Mouse (Mus musculus) layer of hippocampus, adult 2 months (tissue): ENCODE measurements around the gene Aff1. TPM values are rescaled to one million over a fixed set of nuclear protein-coding genes. Genes with fewer than 3 reads are reported as not detected.
A peak's percentile ranks its signal among the peaks of the same experiment; 100 is the strongest.

ENCODE experiments used
- DNase-seq, 2 experiments: peaks; one replicate each; pipeline ENCODE4 v3.0.0; 2022; ENCODE audit warnings: low spot score in 2 of 2
- H3K27ac ChIP-seq: fragments of 200-600 bp; 2 replicates; pipeline ENCODE4 v1.8.1; 2022
- H3K4me3 ChIP-seq: fragments of 200-600 bp; 2 replicates; pipeline ENCODE4 v1.8.1; 2022; ENCODE audit warnings: mild to moderate bottlenecking
- CTCF ChIP-seq: fragments of 200-600 bp; conservative IDR thresholded peaks from 2 replicates; pipeline ENCODE4 v1.8.1; 2022; ENCODE audit warnings: antibody characterized with exemption, mild to moderate bottlenecking, moderate library complexity
- total RNA-seq, 2 experiments: library from RNA; stranded (reverse); gene quantifications; 2 replicates each; pipeline ENCODE4 v1.2.3; 2021

The Aff1 gene
- total RNA-seq, 2 experiments from 2014 or later = 18.0 to 21.3 TPM

DNA sequence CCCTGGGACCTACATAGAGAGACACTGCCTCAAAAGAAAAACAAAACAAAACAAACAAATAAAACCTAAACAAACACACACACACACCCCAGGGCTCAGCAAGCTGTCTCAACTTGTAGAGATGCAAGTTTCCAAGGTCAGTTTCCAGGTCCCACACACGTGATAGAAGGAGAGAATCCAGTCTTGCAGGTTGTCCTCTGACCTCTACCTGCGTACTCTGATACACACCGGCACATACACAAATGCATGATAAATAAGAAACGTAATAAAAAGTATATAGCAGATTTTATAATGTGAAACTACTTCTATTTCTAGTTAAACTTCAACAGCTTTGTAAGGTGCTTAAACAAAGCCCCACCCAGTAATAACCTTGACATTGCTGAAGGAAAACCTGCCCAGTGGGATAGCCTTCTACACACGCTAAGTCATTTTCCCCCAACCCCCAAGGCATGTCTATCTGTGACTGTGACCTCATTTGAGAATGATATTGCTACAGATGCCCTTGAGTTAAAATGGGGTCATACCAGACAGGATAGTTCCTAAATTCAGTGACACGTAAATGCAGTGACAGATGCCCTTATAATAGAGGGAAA, 15.8 kb upstream of the Aff1 start:
- TF ChIP-seq CTCF = no peak
- Histone ChIP-seq H3K4me3 (no peak overlapping the region), H3K27ac (no peak overlapping the region)
- no peak for DNase-seq

DNA sequence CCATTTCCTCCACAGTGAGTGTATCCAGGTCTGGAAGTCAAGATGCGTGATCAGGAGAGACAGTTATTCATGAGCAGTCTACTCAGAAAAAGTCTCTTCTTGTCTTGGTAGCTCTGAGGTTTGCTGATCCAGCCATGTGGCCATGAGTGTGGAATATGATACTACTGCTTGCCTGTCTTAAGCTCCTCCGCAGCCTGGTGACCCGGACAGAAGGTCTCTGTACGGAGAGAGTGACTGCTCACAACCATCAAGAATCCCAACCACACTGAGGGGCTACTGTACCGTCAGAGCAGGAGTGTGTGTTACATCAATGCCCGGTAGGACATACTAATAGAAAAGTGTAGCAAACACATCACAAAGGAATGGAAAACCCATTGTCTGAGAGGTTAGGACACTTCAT, 14.3 kb upstream of the Aff1 start:
- no peak overlapping the region for H3K4me3 ChIP-seq
- no peak for DNase-seq
- no peak for TF ChIP-seq CTCF
- no peak overlapping the region for H3K27ac ChIP-seq

DNA sequence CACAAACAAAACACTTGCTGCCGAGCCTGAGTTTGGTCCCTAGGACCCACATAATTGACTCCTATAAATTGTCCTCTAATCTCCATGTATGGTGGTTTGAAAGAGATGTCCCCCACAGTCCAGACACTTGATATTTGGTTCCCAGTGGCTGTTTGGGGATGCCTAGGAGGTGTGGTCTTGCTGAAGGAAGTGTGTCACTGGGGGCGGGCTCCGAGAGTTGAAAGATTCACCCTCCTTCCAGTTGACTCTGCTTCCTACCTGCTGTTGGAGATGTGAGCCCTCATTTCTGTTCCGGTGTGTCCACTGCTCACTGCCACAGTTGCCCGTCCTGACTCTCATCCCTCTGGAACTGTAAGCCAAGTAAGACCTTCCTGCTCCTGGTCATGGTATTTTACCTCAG, 13.2 kb upstream of the Aff1 start:
- DNase-seq = no peak
- no peak for TF ChIP-seq CTCF
- Histone ChIP-seq H3K4me3 (no peak overlapping the region), H3K27ac (no peak overlapping the region)

DNA sequence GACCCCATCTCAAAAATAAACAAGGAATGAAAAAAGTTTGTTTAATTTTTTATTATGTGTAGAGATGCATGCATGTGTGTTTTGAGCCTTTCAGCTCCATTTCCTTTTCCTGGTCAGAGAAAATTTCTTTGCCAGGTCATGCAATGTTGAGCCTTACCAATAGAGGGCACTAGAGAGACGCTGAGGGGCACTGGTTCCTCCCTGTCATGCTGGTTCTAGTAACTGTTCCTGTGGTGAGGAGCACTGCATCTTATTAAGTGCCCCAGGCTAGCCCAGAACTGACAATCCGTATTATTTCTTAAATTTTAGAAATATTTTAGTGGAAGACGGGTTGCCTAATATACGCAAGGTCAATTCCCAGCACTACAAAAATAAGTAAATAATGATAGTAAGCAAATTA, 11.8 kb upstream of the Aff1 start:
- peak; percentile 78 to 84 for DNase-seq
- peak; percentile 94 for TF ChIP-seq CTCF
- Histone ChIP-seq H3K4me3 (no peak overlapping the region), H3K27ac (no peak overlapping the region)

DNA sequence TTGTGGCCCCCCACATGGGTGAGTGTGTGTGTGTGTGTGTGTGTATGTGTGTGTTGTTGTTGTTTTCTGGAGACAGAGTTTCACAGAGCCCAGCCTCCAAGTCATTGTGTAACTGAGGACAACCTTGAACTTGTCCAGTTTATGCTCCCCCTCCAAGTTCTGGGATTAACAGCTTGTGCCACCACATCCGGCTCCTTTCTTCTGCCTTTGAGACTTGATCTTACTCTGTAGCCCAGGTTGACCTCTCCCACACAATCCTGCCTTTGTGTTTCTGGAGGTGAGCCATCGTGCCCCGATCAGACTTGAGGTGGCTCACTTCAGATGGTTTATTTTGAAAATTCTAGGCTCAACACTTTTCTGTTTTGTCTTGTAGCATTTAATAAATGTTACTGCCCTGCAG, 10.3 kb upstream of the Aff1 start:
- DNase-seq = no peak
- no peak for TF ChIP-seq CTCF
- Histone ChIP-seq H3K27ac (no peak overlapping the region), H3K4me3 (no peak overlapping the region)

DNA sequence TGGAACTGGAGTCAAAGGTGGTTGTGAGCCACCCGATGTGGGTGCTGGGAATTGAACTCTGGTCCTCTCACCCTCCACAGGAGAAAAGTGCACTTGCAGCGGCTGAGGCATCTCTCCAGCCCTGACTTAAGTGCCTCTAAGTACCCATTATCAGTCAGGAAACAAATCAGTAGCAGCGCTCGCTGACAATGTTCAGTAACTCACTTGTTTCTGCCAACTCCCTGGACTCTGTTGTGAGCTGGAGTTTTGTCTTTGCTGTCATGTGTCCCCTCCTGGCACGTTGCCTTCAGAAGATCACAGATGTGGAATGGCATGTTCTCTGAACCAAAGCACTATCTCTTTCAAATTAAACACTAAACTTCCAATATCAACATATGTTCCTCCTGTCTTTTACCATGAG, 2.5 kb upstream of the Aff1 start:
- no peak for TF ChIP-seq CTCF
- Histone ChIP-seq H3K4me3 (no peak overlapping the region), H3K27ac (no peak overlapping the region)
- no peak for DNase-seq

DNA sequence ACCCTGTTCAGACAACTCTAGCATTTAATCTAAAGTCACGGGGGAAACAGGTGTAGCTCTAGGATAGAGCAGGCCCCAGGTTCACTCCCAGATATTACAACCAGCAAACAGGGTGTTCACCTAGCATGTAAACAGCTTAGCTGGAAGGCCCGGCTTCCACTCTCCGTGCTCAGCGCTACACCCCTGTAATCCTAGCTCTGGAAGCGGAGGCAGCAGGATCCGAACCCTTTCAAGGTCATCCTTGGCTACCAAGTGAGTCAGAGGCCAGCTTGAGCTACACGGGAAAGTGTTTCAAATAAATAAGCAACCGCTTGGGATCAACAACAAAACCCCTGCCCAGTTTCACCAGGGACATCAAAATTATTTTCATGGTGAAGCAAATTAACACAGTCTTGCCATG, 2.0 kb upstream of the Aff1 start:
- no peak for TF ChIP-seq CTCF

DNA sequence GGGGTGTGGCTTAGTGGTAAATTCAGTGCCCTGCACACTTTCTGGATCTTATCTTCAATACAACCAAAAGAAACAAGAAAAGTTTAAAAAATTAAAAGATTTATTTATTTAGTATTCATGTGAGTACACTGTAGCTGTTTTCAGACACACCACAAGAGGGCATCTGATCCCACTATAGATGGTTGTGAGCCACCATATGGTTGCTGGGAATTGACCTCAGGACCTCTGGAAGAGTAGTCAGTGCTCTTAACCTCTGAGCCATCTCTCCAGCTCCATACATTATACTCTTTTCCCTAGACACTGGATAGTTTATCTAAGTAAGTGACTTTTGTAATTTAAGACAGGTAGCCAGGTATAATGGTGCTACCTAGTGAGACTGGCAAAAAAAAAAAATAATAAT, 1.0 kb upstream of the Aff1 start:
- H3K4me3 ChIP-seq = no peak overlapping the region; the same call in 1 of the 2 replicates
- no peak overlapping the region for H3K27ac ChIP-seq
- DNase-seq = no peak
- peak; percentile 62 for TF ChIP-seq CTCF

More for the DNA sequence above, 2.0 kb upstream of the Aff1 start:
- Histone ChIP-seq H3K27ac (no peak overlapping the region), H3K4me3 (no peak overlapping the region)
- no peak for DNase-seq

DNA sequence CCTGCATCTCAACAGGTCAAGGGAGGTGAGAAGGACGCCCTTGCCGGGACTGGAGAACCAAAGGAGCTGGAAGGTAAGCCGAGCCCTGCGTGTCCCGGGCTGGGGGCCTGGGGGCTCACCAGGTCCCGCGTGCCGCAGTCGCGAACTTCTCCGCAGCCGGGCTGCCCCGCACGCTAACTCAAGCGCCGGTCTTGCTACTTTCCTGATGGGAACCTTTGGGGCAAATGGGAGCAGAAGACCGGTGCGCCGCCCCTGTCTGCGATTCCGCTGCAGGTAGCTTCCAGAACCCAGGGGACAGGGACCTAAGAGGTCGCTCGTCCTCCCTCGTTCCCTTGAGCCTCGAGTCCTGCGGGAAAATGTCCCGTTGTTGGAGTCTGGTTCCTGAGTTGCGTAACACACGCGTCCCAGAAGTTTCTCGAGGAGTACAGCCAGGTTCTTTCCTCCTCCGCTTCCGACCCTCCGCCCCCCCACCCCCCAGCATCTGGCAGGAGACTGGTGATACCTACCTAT, 412 bp downstream of the Aff1 start:
- peak overlapping the region; percentile 56 for H3K4me3 ChIP-seq
- no peak for DNase-seq
- TF ChIP-seq CTCF = no peak
- H3K27ac ChIP-seq = peak overlapping the region; percentile 69

DNA sequence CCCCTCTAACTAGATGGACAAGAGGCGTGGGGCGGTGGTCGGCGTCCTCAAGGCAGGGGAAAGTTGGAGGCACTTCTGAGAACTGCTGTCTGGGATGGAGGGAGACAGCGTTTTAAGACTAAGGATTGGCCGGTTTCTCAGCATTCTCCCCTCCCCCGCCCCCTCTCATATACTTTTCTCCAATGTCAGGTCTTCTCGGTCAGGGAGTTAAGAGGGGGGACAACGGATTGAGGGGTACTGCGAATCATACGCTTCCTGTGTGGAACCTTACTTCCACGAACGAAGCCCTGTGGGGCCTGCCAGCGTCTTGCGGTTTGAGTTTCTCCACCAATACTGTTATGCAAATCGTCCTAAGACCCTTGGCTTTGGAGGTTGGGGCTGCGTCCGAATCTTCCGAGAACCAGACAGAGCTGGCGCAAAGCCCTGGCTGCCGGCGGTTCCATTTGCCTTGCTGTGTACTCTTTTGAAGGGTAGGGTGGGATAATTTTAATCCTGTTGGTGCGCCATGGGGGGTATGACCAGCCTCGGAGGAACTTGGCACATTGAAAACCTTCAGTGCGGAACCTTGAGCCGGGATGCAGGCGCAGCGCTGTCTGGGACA, 967 bp downstream of the Aff1 start:
- TF ChIP-seq CTCF = no peak
- no peak overlapping the region for H3K27ac ChIP-seq
- H3K4me3 ChIP-seq = peak overlapping the region; percentile 56
- no peak for DNase-seq

DNA sequence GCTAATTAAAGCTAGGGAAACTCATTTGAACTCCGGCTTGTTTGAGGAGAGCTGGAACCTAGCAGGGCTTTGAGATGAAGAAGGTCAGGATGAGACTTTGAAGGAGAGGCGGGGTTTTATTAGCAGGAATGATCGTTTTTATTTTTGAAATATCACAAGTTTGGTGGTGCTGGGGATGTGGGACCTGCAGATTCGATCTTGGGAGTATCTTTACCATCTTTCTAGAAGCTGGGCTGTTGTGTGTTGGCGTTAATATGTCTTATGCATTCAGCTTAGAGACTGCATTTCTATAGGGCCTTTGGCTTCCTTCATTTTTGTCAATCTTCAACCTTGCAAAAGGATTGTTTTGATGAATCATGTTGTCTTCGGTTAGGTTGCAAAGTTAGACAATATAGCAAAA, 1.9 kb downstream of the Aff1 start:
- Histone ChIP-seq H3K4me3 (no peak overlapping the region), H3K27ac (no peak overlapping the region)
- no peak for TF ChIP-seq CTCF
- DNase-seq = no peak

DNA sequence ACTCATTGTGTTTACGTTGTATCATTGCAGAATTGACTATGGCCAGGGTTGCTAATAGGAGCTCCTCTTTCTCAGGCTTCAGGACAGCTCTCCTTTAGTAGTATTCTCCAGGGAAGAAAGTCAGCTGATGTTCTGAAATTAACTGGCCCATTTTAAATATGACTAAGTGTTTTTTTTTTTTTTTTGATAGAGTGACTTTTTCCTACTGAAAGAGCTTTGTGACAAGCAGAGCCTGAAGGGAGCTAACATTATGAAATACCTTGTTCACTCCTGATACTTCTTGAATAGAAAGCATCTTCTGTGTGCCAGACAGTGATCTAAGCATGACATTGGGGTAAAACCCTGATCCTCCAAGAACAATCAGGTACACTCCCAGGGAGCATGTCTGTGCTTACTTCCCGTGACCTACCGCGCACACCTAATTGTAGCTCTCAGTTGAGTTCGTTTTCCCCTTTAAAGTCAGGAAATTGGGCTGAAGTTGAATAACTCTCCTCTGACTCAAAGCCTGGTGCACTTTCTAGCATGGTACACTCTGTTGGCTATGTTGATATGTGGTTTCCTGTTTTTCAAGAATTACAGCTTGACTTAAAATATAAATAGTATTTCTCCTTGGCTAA, 5.8 kb downstream of the Aff1 start:
- no peak for TF ChIP-seq CTCF
- H3K27ac ChIP-seq = no peak overlapping the region
- no peak overlapping the region for H3K4me3 ChIP-seq
- DNase-seq = no peak

DNA sequence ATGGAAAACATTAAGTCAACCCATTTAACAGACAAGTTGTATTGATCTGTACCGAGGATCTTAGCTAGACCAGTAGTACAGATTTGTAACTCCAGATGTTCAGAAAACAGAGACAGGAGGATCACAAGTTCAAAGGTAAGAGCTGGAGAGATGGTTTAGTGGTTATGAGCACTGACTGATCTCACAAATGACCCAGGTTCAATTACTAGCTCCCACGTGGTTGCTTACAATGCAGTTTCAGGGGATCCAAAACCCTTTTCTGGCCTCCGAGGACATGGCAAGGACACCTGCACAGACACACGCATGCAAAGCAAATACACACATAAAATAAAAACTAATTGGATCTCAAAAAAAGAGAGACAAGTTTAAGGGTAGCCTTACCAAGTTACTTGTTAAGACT, 6.4 kb downstream of the Aff1 start:
- no peak for DNase-seq
- H3K27ac ChIP-seq = no peak overlapping the region
- TF ChIP-seq CTCF = no peak
- no peak overlapping the region for H3K4me3 ChIP-seq

DNA sequence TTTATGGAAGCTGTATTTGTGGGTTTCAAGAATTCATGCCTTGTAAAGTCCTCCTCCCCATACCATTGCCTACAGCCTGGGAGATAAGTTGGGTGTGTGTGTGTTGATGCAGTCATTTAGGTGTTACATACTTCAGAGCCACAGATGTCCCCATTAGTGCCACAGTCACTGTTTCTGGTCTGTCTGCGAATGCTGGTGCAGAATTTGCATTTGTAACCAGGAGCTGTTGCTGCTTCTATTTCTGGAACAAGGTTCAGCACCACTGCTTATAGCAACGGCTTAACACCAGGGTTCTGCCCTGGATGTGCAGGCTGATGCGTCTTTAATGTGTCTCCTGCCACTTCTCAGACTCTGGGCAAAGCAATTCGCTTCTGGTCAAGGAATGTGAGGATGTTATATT, 7.4 kb downstream of the Aff1 start:
- TF ChIP-seq CTCF = no peak
- no peak overlapping the region for H3K27ac ChIP-seq
- H3K4me3 ChIP-seq = no peak overlapping the region
- no peak for DNase-seq
